Mouse (Mus musculus) liver, adult 2 months (tissue): ENCODE measurements around the gene Fam13a.

Experiments
- CTCF ChIP-seq: fragments of 200-500 bp; IDR thresholded peaks from 2 replicates; pipeline ENCODE4 v1.5.1; 2011; ENCODE audit warnings: low read depth, low read length, control low read depth
- POLR2A ChIP-seq: fragments of 200-500 bp; IDR thresholded peaks from 2 replicates; pipeline ENCODE4 v1.6.1; 2011; ENCODE audit warnings: low read length, control low read depth; ENCODE audit not compliant: insufficient read depth; ENCODE audit errors: extremely low read depth

DNA sequence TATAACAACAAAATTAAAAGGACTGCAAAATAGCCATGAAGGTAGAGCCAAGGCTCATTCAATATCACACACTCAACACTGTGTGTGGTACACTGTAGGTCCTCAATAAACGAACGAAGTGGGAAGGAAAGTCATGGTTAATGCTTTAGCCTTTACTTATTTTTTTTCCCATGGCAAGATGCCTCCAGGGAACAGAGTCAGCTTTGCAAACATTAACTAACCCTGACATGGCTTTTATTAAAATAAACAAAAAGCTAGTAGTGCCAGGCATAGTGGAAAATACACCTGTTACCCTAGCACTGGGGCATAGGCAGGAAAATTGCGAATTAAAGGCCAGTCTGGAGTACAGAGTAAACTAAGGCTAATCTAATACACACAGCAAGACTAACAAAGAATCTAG, 35.2 kb downstream of the Fam13a start:
- no peak for TF ChIP-seq CTCF
- no peak for TF ChIP-seq POLR2A
